Mouse (Mus musculus): ENCODE results near the gene Pomgnt2. TPM values are rescaled to one million over a fixed set of nuclear protein-coding genes. Genes with fewer than 3 reads are reported as not detected.

Pomgnt2 gene
- polyA plus RNA-seq, 1 experiment from 2014 or later: 12.1 TPM

DNA sequence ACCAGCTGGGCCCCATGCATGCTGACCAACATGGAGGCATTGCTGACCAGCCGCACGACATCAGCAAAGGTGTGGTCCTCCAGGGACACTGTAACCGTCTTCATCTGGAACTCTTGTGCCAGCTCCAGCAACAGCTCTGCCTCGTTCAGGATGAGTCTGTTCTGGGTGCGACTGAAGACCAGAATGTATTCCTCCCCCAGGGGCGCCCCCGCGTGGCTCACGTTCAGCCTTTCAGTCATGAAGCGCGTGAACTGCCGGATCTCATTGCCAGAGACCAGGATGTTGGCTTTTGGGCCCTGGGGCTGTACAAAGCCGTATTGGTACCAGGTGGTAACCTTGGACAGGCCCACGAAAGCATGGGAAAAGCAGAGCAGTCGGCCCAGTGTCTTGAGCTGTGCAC lies 14.2 kb downstream of the Pomgnt2 start:
- no peak overlapping the region for H3K4me3 ChIP-seq (ENCODE audit: low read length)
- 89% methylated on average over 15 of the region's 15 CpGs for WGBS
- no peak overlapping the region for H3K27ac ChIP-seq (ENCODE audit: low read length)
- H3K4me1 ChIP-seq (replicated peaks; ENCODE audit: control insufficient read depth, insufficient read depth, low read length): no peaks in the 10 kb centered on the region
- no peak overlapping the region for H3K4me2 ChIP-seq (ENCODE audit: low read depth, low read length)
- no peaks in the 10 kb centered on the region for H3K36me3 ChIP-seq (ENCODE audit: control insufficient read depth, insufficient read depth, low read length)
- no peak overlapping the region for H3K9ac ChIP-seq (ENCODE audit: low read length)
- no peaks in the 10 kb centered on the region for H3K27me3 ChIP-seq (ENCODE audit: control insufficient read depth, insufficient read depth, low read depth, low read length)
- H3K9me3 ChIP-seq (ENCODE audit: control insufficient read depth, low read length): no peaks in the 10 kb centered on the region
- no peak for ATAC-seq (ENCODE audit: low read depth)

DNA sequence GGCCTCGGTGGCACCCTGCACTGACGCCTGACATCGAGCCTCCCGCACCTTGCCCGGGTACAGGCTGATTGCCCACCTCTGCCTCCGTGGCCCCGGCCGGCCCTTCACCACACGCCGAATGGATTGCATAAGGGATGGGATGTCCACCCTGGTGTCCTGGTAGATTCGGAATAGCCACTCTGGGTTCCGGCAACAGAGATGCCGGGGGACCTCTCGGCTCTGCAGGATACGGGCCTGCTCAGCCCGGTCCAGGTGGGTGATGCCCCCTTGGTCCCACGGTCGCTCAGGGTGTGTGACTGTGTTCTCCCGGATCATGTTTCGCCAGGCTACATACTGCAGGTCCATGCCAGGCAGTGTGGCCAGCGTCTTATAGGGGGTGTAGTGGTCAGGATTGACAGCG lies 14.7 kb downstream of the Pomgnt2 start:
- ATAC-seq (ENCODE audit: low read depth): no peak
- H3K9ac ChIP-seq (ENCODE audit: low read length): no peak overlapping the region
- no peaks in the 10 kb centered on the region for H3K4me1 ChIP-seq (replicated peaks; ENCODE audit: control insufficient read depth, insufficient read depth, low read length)
- no peak overlapping the region for H3K4me2 ChIP-seq (ENCODE audit: low read depth, low read length)
- no peaks in the 10 kb centered on the region for H3K36me3 ChIP-seq (ENCODE audit: control insufficient read depth, insufficient read depth, low read length)
- 94% methylated on average over 22 of the region's 22 CpGs for WGBS
- no peak overlapping the region for H3K27ac ChIP-seq (ENCODE audit: low read length)
- no peaks in the 10 kb centered on the region for H3K27me3 ChIP-seq (ENCODE audit: control insufficient read depth, insufficient read depth, low read depth, low read length)
- H3K9me3 ChIP-seq (ENCODE audit: control insufficient read depth, low read length): no peaks in the 10 kb centered on the region
- no peak overlapping the region for H3K4me3 ChIP-seq (ENCODE audit: low read length)

DNA sequence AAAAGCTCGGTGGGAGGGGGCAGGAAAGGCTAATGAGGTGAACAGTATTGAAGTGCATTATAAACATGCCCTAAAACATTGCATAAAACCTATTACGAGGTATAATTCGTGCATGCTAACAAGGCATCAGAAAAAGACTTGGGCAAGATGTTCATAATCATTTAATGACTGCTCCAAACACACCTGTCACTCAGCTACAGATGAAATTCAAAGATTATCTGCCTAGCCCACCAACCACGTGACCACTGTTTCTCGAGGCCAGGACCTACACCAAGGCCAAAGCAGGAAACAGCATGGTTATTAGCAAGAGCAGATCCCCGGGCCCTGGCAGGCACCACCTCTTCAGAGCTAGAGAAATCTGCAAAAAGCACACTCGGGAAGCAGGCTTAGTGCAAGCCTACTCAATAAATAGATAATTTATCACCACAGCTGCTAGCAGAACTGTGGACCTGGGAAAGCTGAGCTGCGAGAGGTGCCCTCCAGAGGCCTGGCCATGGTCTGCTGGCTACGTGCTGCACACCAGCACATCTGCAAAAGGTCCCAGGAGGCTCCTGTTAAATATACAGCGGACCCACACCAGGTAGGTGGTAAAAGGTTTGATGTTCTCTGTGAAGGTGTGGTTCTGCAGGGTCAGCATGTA lies 15.3 kb downstream of the Pomgnt2 start:
- ATAC-seq (ENCODE audit: low read depth): no peak
- WGBS: 69% methylated on average over 10 of the region's 10 CpGs

GRCm38 (mm10) chr9:121981046-121981445 lies 15.9 kb downstream of the Pomgnt2 start:
- no peak for ATAC-seq (ENCODE audit: low read depth)
- Histone ChIP-seq H3K9ac (ENCODE audit: low read length) (no peak overlapping the region), H3K9me3 (ENCODE audit: control insufficient read depth, low read length) (no peaks in the 10 kb centered on the region), H3K36me3 (ENCODE audit: control insufficient read depth, insufficient read depth, low read length) (no peaks in the 10 kb centered on the region), H3K27ac (ENCODE audit: low read length) (no peak overlapping the region), H3K4me3 (ENCODE audit: low read length) (no peak overlapping the region), H3K27me3 (ENCODE audit: control insufficient read depth, insufficient read depth, low read depth, low read length) (no peaks in the 10 kb centered on the region), H3K4me1 (replicated peaks; ENCODE audit: control insufficient read depth, insufficient read depth, low read length) (no peaks in the 10 kb centered on the region), H3K4me2 (ENCODE audit: low read depth, low read length) (no peak overlapping the region)
- 72% methylated on average over 9 of the region's 9 CpGs for WGBS

More for the DNA sequence above, 15.3 kb downstream of the Pomgnt2 start:
- Histone ChIP-seq H3K9ac (ENCODE audit: low read length) (no peak overlapping the region), H3K9me3 (ENCODE audit: control insufficient read depth, low read length) (no peaks in the 10 kb centered on the region), H3K27me3 (ENCODE audit: control insufficient read depth, insufficient read depth, low read depth, low read length) (no peaks in the 10 kb centered on the region), H3K4me1 (replicated peaks; ENCODE audit: control insufficient read depth, insufficient read depth, low read length) (no peaks in the 10 kb centered on the region), H3K27ac (ENCODE audit: low read length) (no peak overlapping the region), H3K4me3 (ENCODE audit: low read length) (no peak overlapping the region), H3K36me3 (ENCODE audit: control insufficient read depth, insufficient read depth, low read length) (no peaks in the 10 kb centered on the region), H3K4me2 (ENCODE audit: low read depth, low read length) (no peak overlapping the region)

GRCm38 (mm10) chr9:121975321-121975720 lies 21.6 kb downstream of the Pomgnt2 start:
- Histone ChIP-seq H3K36me3 (ENCODE audit: control insufficient read depth, insufficient read depth, low read length) (no peaks in the 10 kb centered on the region), H3K4me3 (ENCODE audit: low read length) (no peak overlapping the region), H3K27me3 (ENCODE audit: control insufficient read depth, insufficient read depth, low read depth, low read length) (no peaks in the 10 kb centered on the region), H3K27ac (ENCODE audit: low read length) (no peak overlapping the region), H3K9me3 (ENCODE audit: control insufficient read depth, low read length) (no peaks in the 10 kb centered on the region), H3K9ac (ENCODE audit: low read length) (no peak overlapping the region), H3K4me1 (replicated peaks; ENCODE audit: control insufficient read depth, insufficient read depth, low read length) (no peaks in the 10 kb centered on the region), H3K4me2 (ENCODE audit: low read depth, low read length) (no peak overlapping the region)
- no peak for ATAC-seq (ENCODE audit: low read depth)
- 63% methylated on average over 2 of the region's 2 CpGs for WGBS

DNA sequence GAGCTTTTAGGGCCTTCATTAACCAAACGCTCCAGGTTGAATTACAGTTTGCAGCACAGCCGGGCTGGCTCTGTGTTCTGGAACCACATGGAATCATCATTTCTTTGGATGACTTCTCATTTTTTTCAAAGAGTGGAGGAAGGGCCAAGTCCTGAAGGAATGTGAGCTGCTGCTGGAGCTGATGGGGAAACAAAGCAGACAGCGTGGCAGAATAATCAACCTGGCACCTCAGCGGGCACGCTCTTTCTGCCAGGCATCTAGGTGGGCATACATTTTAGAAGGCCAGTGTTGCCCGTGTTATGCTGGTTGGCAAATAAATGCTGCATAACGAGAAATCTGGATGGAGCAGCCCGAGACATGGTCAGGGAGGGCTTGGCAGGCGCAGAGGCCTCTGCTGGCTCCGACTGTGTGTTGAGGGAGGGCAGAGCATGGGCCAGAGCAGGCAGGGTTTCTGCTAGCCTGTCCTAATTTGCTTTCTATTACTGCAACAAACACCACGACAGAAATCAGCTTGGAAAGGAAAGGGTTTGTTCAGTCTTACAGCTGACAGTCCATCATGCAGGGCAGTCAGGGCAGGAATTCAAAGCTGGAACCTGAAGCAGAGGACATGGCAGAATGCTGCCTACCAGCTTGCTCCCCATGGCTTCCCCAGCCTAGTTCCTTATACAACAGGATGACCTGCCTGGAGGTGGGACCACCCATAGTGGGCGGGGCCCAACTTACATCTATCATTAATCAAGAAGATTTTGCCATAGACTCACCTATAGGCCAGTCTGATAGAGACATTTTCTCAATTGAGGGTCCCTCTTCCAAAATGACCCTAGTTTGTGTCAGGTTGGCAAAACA lies 22.5 kb downstream of the Pomgnt2 start:
- no peak overlapping the region for H3K4me2 ChIP-seq (ENCODE audit: low read depth, low read length)
- H3K4me3 ChIP-seq (ENCODE audit: low read length): no peak overlapping the region
- 70% methylated on average over 12 of the region's 12 CpGs for WGBS
- peak; percentile 53; the same call in 1 of the 2 replicates for ATAC-seq (ENCODE audit: low read depth)
- no peaks in the 10 kb centered on the region for H3K36me3 ChIP-seq (ENCODE audit: control insufficient read depth, insufficient read depth, low read length)
- H3K9me3 ChIP-seq (ENCODE audit: control insufficient read depth, low read length): no peaks in the 10 kb centered on the region
- H3K27me3 ChIP-seq (ENCODE audit: control insufficient read depth, insufficient read depth, low read depth, low read length): no peaks in the 10 kb centered on the region
- no peaks in the 10 kb centered on the region for H3K4me1 ChIP-seq (replicated peaks; ENCODE audit: control insufficient read depth, insufficient read depth, low read length)
- H3K9ac ChIP-seq (ENCODE audit: low read length): no peak overlapping the region
- no peak overlapping the region for H3K27ac ChIP-seq (ENCODE audit: low read length)

DNA sequence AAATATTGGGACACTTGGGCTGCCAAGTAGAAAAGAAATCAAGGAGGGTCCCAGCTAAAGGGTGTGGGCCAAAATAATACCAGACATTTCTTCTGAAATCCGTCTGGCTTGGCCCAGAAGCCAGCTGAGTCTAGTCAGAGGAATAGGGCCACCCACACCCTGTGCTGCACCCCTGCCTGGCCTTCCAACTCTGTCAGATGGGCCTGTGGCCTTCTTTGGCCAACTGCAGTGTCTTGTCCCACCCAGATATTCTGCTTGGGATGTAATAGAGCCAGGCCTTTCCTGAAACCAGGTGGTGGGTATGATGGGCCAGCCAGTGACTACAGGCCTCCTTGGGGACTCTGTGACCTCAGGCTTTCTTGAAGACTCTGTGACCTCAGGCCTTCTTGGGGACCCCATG lies 23.7 kb downstream of the Pomgnt2 start:
- H3K4me1 ChIP-seq (replicated peaks; ENCODE audit: control insufficient read depth, insufficient read depth, low read length): peaks cover 2% of the 10 kb centered on the region
- no peaks in the 10 kb centered on the region for H3K27me3 ChIP-seq (ENCODE audit: control insufficient read depth, insufficient read depth, low read depth, low read length)
- no peak for ATAC-seq (ENCODE audit: low read depth)
- H3K4me3 ChIP-seq (ENCODE audit: low read length): no peak overlapping the region
- no peak overlapping the region for H3K27ac ChIP-seq (ENCODE audit: low read length)
- H3K36me3 ChIP-seq (ENCODE audit: control insufficient read depth, insufficient read depth, low read length): no peaks in the 10 kb centered on the region
- H3K9ac ChIP-seq (ENCODE audit: low read length): no peak overlapping the region
- H3K4me2 ChIP-seq (ENCODE audit: low read depth, low read length): no peak overlapping the region
- WGBS: 71% methylated on average over 1 of the region's 1 CpGs
- no peaks in the 10 kb centered on the region for H3K9me3 ChIP-seq (ENCODE audit: control insufficient read depth, low read length)

GRCm38 (mm10) chr9:121969841-121970381 lies 27.0 kb downstream of the Pomgnt2 start:
- Histone ChIP-seq H3K9ac (ENCODE audit: low read length) (no peak overlapping the region), H3K36me3 (ENCODE audit: control insufficient read depth, insufficient read depth, low read length) (no peaks in the 10 kb centered on the region), H3K4me3 (ENCODE audit: low read length) (no peak overlapping the region), H3K9me3 (ENCODE audit: control insufficient read depth, low read length) (no peaks in the 10 kb centered on the region), H3K27ac (ENCODE audit: low read length) (no peak overlapping the region), H3K27me3 (ENCODE audit: control insufficient read depth, insufficient read depth, low read depth, low read length) (no peaks in the 10 kb centered on the region), H3K4me1 (replicated peaks; ENCODE audit: control insufficient read depth, insufficient read depth, low read length) (peaks cover 5% of the 10 kb centered on the region), H3K4me2 (ENCODE audit: low read depth, low read length) (no peak overlapping the region)
- 39% methylated on average over 5 of the region's 5 CpGs for WGBS
- no peak for ATAC-seq (ENCODE audit: low read depth)

DNA sequence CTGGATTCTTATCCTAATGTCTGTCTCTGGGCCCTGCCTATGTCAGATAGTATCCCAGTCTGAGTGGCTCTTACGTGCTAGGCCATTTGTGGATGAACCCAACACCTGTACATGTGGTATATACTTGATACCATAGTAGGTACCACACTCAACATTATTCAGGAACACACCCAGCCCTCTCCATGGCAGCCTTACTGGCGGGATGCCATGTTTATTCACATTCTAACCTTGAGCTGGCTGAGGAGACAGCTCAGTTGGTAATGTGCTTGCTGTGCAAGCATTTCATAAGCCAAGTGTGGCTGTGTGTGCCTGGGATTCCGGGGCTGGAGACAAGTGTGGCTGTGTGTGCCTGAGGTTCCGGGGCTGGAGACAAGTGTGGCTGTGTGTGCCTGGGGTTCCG lies 28.7 kb downstream of the Pomgnt2 start:
- 28% methylated on average over 5 of the region's 5 CpGs for WGBS
- Histone ChIP-seq H3K27me3 (ENCODE audit: control insufficient read depth, insufficient read depth, low read depth, low read length) (no peaks in the 10 kb centered on the region), H3K4me2 (ENCODE audit: low read depth, low read length) (no peak overlapping the region), H3K27ac (ENCODE audit: low read length) (no peak overlapping the region; the same call in 1 of the 2 replicates), H3K4me1 (replicated peaks; ENCODE audit: control insufficient read depth, insufficient read depth, low read length) (peaks cover 5% of the 10 kb centered on the region), H3K36me3 (ENCODE audit: control insufficient read depth, insufficient read depth, low read length) (no peaks in the 10 kb centered on the region), H3K9ac (ENCODE audit: low read length) (no peak overlapping the region), H3K9me3 (ENCODE audit: control insufficient read depth, low read length) (no peaks in the 10 kb centered on the region), H3K4me3 (ENCODE audit: low read length) (no peak overlapping the region)
- peak; percentile 87 for ATAC-seq (ENCODE audit: low read depth)
